Mouse (Mus musculus): ENCODE data around the gene Emb. TPM values are rescaled to one million over a fixed set of nuclear protein-coding genes. Genes with fewer than 3 reads are reported as not detected.

Emb gene
- total and polyA plus RNA-seq, 2 experiments from 2014 or later, result 9.2 to 12.0 TPM

DNA sequence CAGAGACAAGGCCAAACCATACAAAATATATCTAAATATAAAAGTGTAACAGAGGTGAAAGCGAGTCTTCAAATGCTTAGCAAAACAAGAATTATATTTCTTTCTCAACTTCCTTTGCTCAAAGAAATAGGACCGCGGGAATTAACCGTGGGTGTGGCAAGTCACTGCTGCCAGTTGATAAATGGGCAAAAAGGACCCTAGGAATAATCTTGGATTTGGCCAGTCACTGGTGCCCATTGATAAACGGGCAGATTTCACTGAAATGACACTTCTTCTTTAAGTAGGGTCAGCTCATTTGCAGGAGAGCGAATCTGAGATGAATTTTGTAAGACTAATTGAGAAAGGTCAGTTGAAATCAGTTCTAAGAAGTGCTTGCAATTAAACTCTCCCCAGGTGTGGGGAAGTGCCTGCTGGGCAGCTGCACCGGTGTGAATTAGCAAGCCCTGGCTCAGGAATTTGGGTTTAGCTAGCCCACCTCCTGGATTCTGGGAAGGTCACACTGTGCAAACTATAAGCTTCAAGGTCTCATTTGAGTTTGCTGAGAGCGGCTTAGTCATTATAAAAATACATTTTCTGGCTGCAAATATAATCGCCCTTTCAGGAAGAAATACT is 8.5 kb downstream of the Emb start:
- Histone ChIP-seq H3K9ac (replicated peaks; ENCODE audit: low read length, poor library complexity, severe bottlenecking) (no peak overlapping the region), H3K4me1 (ENCODE audit: insufficient read depth, low read length) (peaks cover 5% of the 10 kb centered on the region; the same call in 1 of the 2 replicates), H3K27me3 (ENCODE audit: insufficient read depth, low read length) (no peaks in the 10 kb centered on the region), H3K27ac (ENCODE audit: low read depth, low read length) (no peak overlapping the region), H3K36me3 (ENCODE audit: insufficient read depth, low read length) (no peaks in the 10 kb centered on the region), H3K9me3 (ENCODE audit: low read length) (no peaks in the 10 kb centered on the region), H3K4me3 (ENCODE audit: low read depth, low read length) (no peak overlapping the region), H3K4me2 (ENCODE audit: low read depth, low read length, poor library complexity, severe bottlenecking) (no peak overlapping the region)
- DNase-seq (ENCODE audit: low spot score) (no peak), ATAC-seq (ENCODE audit: low FRiP score) (no peak)
- no peak for TF ChIP-seq CTCF (IDR thresholded peaks at IDR 0.05)
- WGBS, result 26% methylated on average over 9 of the region's 9 CpGs

DNA sequence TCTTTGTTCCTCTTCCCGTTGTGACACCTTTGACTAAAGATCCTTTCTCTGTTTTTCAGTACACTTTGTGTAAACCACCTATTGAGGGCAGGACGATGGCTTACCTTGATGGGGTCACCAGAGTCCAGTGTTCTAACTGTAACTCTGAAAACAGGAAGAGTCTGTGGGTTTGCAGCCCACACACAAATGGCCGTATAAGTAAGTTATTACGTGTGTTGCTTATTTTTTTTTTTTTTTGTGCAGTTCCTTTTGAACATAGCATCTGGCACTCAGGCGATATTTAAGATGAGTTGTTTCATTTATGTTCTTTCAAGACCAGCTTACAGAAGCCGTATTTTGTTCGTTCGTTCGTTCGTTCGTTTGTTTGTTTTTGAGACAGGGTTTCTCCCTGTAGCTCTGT is 9.3 kb downstream of the Emb start:
- peaks cover 5% of the 10 kb centered on the region; the same call in 1 of the 2 replicates for H3K4me1 ChIP-seq (ENCODE audit: insufficient read depth, low read length)
- no peak for DNase-seq (ENCODE audit: low spot score)
- WGBS, result 76% methylated on average over 11 of the region's 11 CpGs

DNA sequence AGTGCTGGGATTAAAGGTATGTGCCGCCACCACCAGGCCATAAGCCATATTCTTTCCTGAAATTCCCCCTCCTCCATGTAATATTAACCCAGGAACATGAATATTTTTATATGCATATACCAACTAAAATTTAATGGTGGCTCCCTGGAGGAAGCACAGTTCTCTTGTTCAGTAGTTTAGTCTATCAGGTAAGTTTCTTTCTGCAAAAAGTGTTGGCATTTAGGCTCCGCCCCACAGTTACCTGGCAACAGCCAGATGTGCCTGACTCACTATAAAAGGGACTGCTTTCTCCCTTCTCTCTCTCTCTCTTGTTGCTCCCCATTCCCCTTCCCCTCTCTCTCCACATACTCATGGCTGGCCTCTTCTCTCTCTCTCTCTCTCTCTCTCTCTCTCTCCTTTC is 9.8 kb downstream of the Emb start:
- Histone ChIP-seq H3K4me2 (ENCODE audit: low read depth, low read length, poor library complexity, severe bottlenecking) (no peak overlapping the region), H3K9me3 (ENCODE audit: low read length) (no peaks in the 10 kb centered on the region), H3K4me3 (ENCODE audit: low read depth, low read length) (no peak overlapping the region), H3K27me3 (ENCODE audit: insufficient read depth, low read length) (no peaks in the 10 kb centered on the region), H3K36me3 (ENCODE audit: insufficient read depth, low read length) (no peaks in the 10 kb centered on the region), H3K27ac (ENCODE audit: low read depth, low read length) (no peak overlapping the region), H3K4me1 (ENCODE audit: insufficient read depth, low read length) (peaks cover 5% of the 10 kb centered on the region; the same call in 1 of the 2 replicates), H3K9ac (replicated peaks; ENCODE audit: low read length, poor library complexity, severe bottlenecking) (no peak overlapping the region)
- WGBS, result 87% methylated on average over 2 of the region's 2 CpGs
- DNase-seq (ENCODE audit: low spot score) (no peak), ATAC-seq (ENCODE audit: low FRiP score) (no peak)
- TF ChIP-seq CTCF (IDR thresholded peaks at IDR 0.05), result no peak

More for the DNA sequence above, 9.3 kb downstream of the Emb start:
- Histone ChIP-seq H3K27me3 (ENCODE audit: insufficient read depth, low read length) (no peaks in the 10 kb centered on the region), H3K27ac (ENCODE audit: low read depth, low read length) (no peak overlapping the region), H3K36me3 (ENCODE audit: insufficient read depth, low read length) (no peaks in the 10 kb centered on the region), H3K4me3 (ENCODE audit: low read depth, low read length) (no peak overlapping the region), H3K9ac (replicated peaks; ENCODE audit: low read length, poor library complexity, severe bottlenecking) (no peak overlapping the region), H3K4me2 (ENCODE audit: low read depth, low read length, poor library complexity, severe bottlenecking) (no peak overlapping the region), H3K9me3 (ENCODE audit: low read length) (no peaks in the 10 kb centered on the region)
- no peak for TF ChIP-seq CTCF (IDR thresholded peaks at IDR 0.05)
- no peak for ATAC-seq (ENCODE audit: low FRiP score)

DNA sequence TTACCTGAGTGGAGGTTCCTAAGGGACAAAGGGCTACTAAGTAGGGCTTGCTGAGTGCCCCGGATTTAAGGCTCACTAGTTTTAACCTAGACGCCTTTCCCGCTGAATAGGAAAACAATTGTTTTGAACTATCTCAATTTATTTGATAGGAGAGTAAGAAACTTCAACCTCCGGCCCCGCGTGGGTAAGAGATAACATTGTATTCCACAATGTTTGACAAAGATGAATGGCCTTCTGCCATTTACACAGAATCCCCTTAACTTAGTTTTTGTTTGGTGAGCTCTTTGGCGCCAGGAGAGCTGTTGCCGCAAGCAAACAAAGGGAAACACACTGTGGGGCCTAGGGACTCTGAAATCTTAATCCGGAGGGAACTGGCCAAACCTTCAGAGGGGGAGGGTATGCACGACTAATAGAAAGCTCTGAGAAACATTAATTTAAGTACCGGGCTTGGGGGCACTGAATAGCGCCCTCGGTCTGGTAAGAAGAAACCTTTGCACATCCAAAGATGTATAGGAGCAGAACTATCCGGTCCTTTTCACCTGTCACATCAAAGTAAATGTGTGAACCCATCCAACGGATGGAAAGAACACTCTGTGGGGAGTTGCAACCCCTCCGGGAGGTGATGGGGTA is 11.7 kb downstream of the Emb start:
- Histone ChIP-seq H3K4me1 (ENCODE audit: insufficient read depth, low read length) (peaks cover 5% of the 10 kb centered on the region; the same call in 1 of the 2 replicates), H3K9ac (replicated peaks; ENCODE audit: low read length, poor library complexity, severe bottlenecking) (peak overlapping the region; percentile 87), H3K27ac (ENCODE audit: low read depth, low read length) (peak overlapping the region; percentile 62; the same call in 1 of the 2 replicates), H3K9me3 (ENCODE audit: low read length) (no peaks in the 10 kb centered on the region), H3K4me2 (ENCODE audit: low read depth, low read length, poor library complexity, severe bottlenecking) (peak overlapping the region; percentile 70), H3K4me3 (ENCODE audit: low read depth, low read length) (peak overlapping the region; percentile 82), H3K36me3 (ENCODE audit: insufficient read depth, low read length) (no peaks in the 10 kb centered on the region), H3K27me3 (ENCODE audit: insufficient read depth, low read length) (no peaks in the 10 kb centered on the region)
- ATAC-seq (ENCODE audit: low FRiP score) (peak; percentile 3; the same call in 1 of the 2 replicates), DNase-seq (ENCODE audit: low spot score) (no peak)
- 0 out of 2 replicates have a peak, but pooled peaks have one; percentile 3 for TF ChIP-seq CTCF (IDR thresholded peaks at IDR 0.05)
- WGBS, result 3% methylated on average over 16 of the region's 16 CpGs

DNA sequence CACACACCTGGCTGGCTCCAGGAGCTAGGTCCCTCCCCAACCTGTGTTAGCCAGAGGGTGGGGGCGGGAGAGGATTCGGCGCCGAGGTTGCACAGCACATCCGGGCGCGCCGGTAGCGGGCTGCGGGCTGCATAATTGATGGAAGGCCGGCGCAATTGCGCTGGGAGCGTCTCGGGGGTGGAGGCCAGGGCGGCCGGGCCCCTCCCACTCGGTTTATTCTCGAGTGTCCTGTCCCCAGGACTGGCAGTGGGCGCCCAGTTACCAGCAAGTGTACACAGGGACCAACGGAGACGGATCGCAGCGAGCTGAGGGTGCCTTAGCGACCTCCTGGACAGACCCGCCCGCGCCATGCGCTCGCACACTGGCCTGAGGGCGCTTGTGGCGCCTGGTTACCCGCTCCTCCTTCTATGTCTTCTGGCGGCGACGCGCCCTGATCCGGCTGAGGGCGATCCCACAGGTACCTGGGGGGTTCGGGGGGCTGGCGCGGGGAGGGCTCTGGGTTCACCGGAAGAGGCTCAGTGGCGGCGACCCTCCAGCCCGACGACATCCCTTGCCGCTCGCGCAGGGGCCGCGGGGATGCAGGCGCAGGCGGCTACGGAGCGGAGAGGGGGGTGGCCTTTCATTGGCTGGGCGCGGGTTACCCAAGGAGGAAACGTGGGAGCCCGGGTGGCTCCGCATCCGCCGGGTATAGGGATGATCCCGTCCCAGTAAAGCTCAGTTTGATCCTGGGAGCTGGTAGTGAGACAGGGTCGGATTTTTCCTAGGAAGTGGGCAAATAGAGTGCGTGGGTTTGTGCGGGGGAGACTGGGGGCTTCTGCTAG is 12.4 kb downstream of the Emb start, which contains the start of gene Gm17509:
Gene Gm17509, minus strand, starts transcription at position 575 of the 821 bp plus-strand sequence.
- H3K9me3 ChIP-seq (ENCODE audit: low read length), result no peaks in the 10 kb centered on the region
- peaks cover 5% of the 10 kb centered on the region; the same call in 1 of the 2 replicates for H3K4me1 ChIP-seq (ENCODE audit: insufficient read depth, low read length)
- peak within 1 kb of the TSS; percentile 87 for H3K9ac ChIP-seq (replicated peaks; ENCODE audit: low read length, poor library complexity, severe bottlenecking)
- H3K36me3 ChIP-seq (ENCODE audit: insufficient read depth, low read length), result no peaks in the 10 kb centered on the region
- TF ChIP-seq CTCF (IDR thresholded peaks at IDR 0.05), result no peak
- H3K4me3 ChIP-seq (ENCODE audit: low read depth, low read length), result peak within 1 kb of the TSS; percentile 82
- DNase-seq (ENCODE audit: low spot score), result peak; percentile 67
- H3K4me2 ChIP-seq (ENCODE audit: low read depth, low read length, poor library complexity, severe bottlenecking), result peak within 1 kb of the TSS; percentile 70
- H3K27ac ChIP-seq (ENCODE audit: low read depth, low read length), result peak within 1 kb of the TSS; percentile 62
- peak; percentile 84 for ATAC-seq (ENCODE audit: low FRiP score)
- no peaks in the 10 kb centered on the region for H3K27me3 ChIP-seq (ENCODE audit: insufficient read depth, low read length)
- under 1% methylated on average over 57 of the region's 67 CpGs for WGBS

Measured in midbrain, postnatal 0 days (tissue).